Mouse (Mus musculus): ENCODE data around the gene Slc4a11. TPM values are rescaled to one million over a fixed set of nuclear protein-coding genes. Genes with fewer than 3 reads are reported as not detected.

The Slc4a11 gene
- total RNA-seq, 1 experiment from 2014 or later: not detected

GRCm38 (mm10) chr2:130635847-130636246 lies 61.5 kb downstream of the Slc4a11 start:
- ATAC-seq (replicated peaks; ENCODE audit: low read depth, poor library complexity, severe bottlenecking): peak; percentile 70

DNA sequence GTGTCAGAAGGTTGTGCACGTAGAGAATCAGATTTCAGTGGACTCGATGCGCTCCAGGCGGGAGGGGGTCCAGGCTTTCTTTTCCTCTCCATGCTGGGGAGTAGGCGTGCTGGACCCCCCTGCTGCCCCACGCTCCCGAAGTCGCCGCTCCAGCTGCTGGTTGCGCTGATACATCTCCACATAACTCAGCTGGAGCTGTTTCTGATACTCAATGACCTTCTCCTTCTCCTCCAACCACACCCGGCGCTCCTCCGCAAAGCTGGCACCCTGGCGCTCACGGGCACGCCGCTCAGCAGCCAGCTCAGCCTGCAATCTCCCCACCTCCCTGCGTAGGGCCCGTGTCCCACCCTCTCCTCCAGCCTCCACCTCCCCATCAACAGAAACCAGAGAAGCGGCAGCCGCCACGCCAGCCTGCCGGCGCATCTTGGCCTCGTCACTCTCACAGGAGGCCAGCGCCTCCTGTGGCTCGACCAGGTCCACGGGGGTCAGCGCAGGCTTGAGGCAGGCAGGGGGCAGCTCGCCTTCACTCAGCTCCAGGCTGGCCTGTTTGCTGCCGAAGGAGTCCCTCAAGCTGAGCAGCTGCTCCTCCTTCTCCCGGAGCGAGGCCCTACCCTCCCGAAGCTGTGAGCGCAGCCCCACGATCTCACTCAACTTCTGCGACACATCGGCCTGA lies 62.4 kb downstream of the Slc4a11 start:
- ATAC-seq (replicated peaks; ENCODE audit: low read depth, poor library complexity, severe bottlenecking): peak; percentile 23

Other genes starting within 250 kb of the Slc4a11 start
- gene Ptpra, start 247.2 kb downstream of the Slc4a11 start, total RNA-seq (2017): 88.0 and 117 TPM in 2 replicates
- gene Mrps26, start 133.8 kb downstream of the Slc4a11 start, total RNA-seq (2017): 52.1 and 53.8 TPM in 2 replicates
- not detected in 2 replicates for gene Oxt, start 121.3 kb downstream of the Slc4a11 start, total RNA-seq (2017)
- gene Avp, start 115.0 kb downstream of the Slc4a11 start, total RNA-seq (2017): not detected in 2 replicates
- 19.1 and 22.8 TPM in 2 replicates for gene Fastkd5, start 67.5 kb downstream of the Slc4a11 start, total RNA-seq (2017)
- gene Ubox5, start 67.5 kb downstream of the Slc4a11 start, total RNA-seq (2017): 6.3 and 7.3 TPM in 2 replicates
- gene Lzts3, start 54.7 kb downstream of the Slc4a11 start, total RNA-seq (2017): 0.44 and 0.73 TPM in 2 replicates
- 87.6 and 107 TPM in 2 replicates for gene Ddrgk1, start 32.9 kb downstream of the Slc4a11 start, total RNA-seq (2017)
- 69.0 and 86.0 TPM in 2 replicates for gene Itpa, start 29.9 kb downstream of the Slc4a11 start, total RNA-seq (2017)
- gene 4930402H24Rik, start 208.9 kb upstream of the Slc4a11 start, total RNA-seq (2017): 12.2 and 16.4 TPM in 2 replicates
- gene Atrn, start 209.0 kb upstream of the Slc4a11 start, total RNA-seq (2017): 10.7 and 14.2 TPM in 2 replicates

All from common myeloid progenitor, adult 5-6 weeks (primary cell).